In the genomic region with DNA sequence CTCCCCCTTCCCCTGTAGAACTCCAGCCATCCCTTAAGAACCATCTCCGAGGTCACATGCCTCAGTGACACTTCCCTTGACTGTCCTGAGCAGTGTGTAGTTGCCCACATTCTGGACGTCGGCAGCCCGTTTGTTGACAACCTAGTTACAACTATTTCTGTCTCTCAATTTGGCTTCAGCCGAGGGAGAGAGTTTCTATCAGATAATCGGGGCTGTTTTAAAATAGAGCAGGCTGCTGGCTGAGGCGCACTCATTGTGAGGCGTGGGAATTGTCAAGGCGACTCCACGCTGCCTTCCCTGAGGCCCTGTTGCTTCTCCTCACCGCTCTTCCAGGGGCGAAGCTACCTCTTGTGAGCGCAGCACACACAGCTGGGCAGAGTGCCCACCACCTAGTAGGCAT, we compare ENCODE assay signal across 13 mouse cellular contexts.
DNase-seq lines count a peak whose midpoint lies in the region; ATAC-seq and TF ChIP-seq lines count a peak whose summit lies in the region.
"Had no signal": no experiment of that assay in that cellular context is flagged by ENCODE, and none has a peak within 500 bp of the region (broad histone marks: within the 10 kb centered on the region; RNA-seq: fewer than 3 reads in every experiment).

No protein-coding gene starts in this region.

- intact Hi-C loops in left cerebral cortex, adult 2 months (cut with DNase I) = no loop called here

- WGBS in embryonic facial prominence, embryonic 13.5 days = 66% methylated on average over 13 of the region's 13 CpGs
- 84% methylated on average over 13 of the region's 13 CpGs for WGBS in embryonic facial prominence, embryonic 10.5 days
- 58% methylated on average over 13 of the region's 13 CpGs for WGBS in stomach, embryonic 14.5 days
- 49% methylated on average over 13 of the region's 13 CpGs for WGBS in stomach, postnatal 0 days
- 86% methylated on average over 13 of the region's 13 CpGs for WGBS in hindbrain, embryonic 11.5 days

- no peak overlapping the region for H3K4me2 ChIP-seq in embryonic facial prominence, embryonic 13.5 days
- no peak overlapping the region for H3K4me2 ChIP-seq in stomach, embryonic 14.5 days (replicated peaks; ENCODE audit: low read depth, low read length)
- no peak overlapping the region for H3K4me2 ChIP-seq in stomach, postnatal 0 days (replicated peaks; ENCODE audit: low read depth)
- H3K4me2 ChIP-seq in hindbrain, embryonic 11.5 days (replicated peaks; ENCODE audit: low read depth, low read length) = no peak overlapping the region
- H3K4me2 ChIP-seq: hindbrain, embryonic 15.5 days had no signal

- DNase-seq in embryonic facial prominence, embryonic 10.5 days (ENCODE audit: low spot score) = no peak
- no peak for DNase-seq in stomach, postnatal 0 days (ENCODE audit: low spot score)
- DNase-seq in left cerebral cortex, adult 2 months (ENCODE audit: extremely low spot score in 1 of 2, low spot score in 2 of 2) = peak; percentile 27 to 38
- DNase-seq in kidney, postnatal 14 days = no peak
- DNase-seq in hindbrain, embryonic 11.5 days (ENCODE audit: low spot score) = no peak
- DNase-seq in adipocyte (ENCODE audit: low spot score) = no peak
- DNase-seq: adrenal gland, postnatal 14 days; cerebellum, postnatal 14 days had no signal

- no peak overlapping the region for H3K4me3 ChIP-seq in embryonic facial prominence, embryonic 13.5 days
- no peak overlapping the region for H3K4me3 ChIP-seq in embryonic facial prominence, embryonic 10.5 days
- no peak overlapping the region for H3K4me3 ChIP-seq in stomach, embryonic 14.5 days (ENCODE audit: low read depth, low read length)
- H3K4me3 ChIP-seq in stomach, postnatal 0 days (ENCODE audit: low read depth, low read length) = no peak overlapping the region
- H3K4me3 ChIP-seq in left cerebral cortex, adult 2 months = no peak overlapping the region
- H3K4me3 ChIP-seq in hindbrain, embryonic 11.5 days (ENCODE audit: low read depth, low read length) = no peak overlapping the region
- H3K4me3 ChIP-seq: forebrain, embryonic 10.5 days; hindbrain, embryonic 15.5 days had no signal

- ATAC-seq in embryonic facial prominence, embryonic 13.5 days (ENCODE audit: insufficient number of reproducible peaks, insufficient read depth, low FRiP score, low TSS enrichment, low read depth) = no peak
- ATAC-seq in stomach, embryonic 14.5 days (ENCODE audit: insufficient number of reproducible peaks, insufficient read depth, low FRiP score, low read depth) = no peak
- ATAC-seq in stomach, postnatal 0 days (ENCODE audit: low FRiP score, low TSS enrichment) = no peak
- ATAC-seq in hindbrain, embryonic 11.5 days (ENCODE audit: low FRiP score) = no peak

- H3K36me3 ChIP-seq in embryonic facial prominence, embryonic 13.5 days = peaks cover 21% of the 10 kb centered on the region
- peaks cover 37% of the 10 kb centered on the region for H3K36me3 ChIP-seq in embryonic facial prominence, embryonic 10.5 days (replicated peaks)
- peaks cover 5% of the 10 kb centered on the region; the same call in 1 of the 2 replicates for H3K36me3 ChIP-seq in stomach, embryonic 14.5 days (ENCODE audit: control insufficient read depth, insufficient read depth, low read length)
- H3K36me3 ChIP-seq in stomach, postnatal 0 days (ENCODE audit: control insufficient read depth, insufficient read depth, low read length) = no peaks in the 10 kb centered on the region
- no peaks in the 10 kb centered on the region for H3K36me3 ChIP-seq in hindbrain, embryonic 11.5 days (ENCODE audit: control insufficient read depth, insufficient read depth, low read length)
- H3K36me3 ChIP-seq: hindbrain, embryonic 15.5 days had no signal

- no peaks in the 10 kb centered on the region for H3K9me3 ChIP-seq in embryonic facial prominence, embryonic 13.5 days
- H3K9me3 ChIP-seq in embryonic facial prominence, embryonic 10.5 days = no peaks in the 10 kb centered on the region; the same call in none of the 2 replicates
- no peaks in the 10 kb centered on the region for H3K9me3 ChIP-seq in stomach, embryonic 14.5 days (ENCODE audit: control insufficient read depth, low read depth, low read length)
- no peaks in the 10 kb centered on the region for H3K9me3 ChIP-seq in stomach, postnatal 0 days (ENCODE audit: control insufficient read depth, low read length)
- H3K9me3 ChIP-seq in hindbrain, embryonic 11.5 days (ENCODE audit: control insufficient read depth, low read length) = no peaks in the 10 kb centered on the region
- H3K9me3 ChIP-seq: forebrain, embryonic 10.5 days; hindbrain, embryonic 15.5 days had no signal

- no peak for TF ChIP-seq CTCF in stomach, postnatal 0 days (IDR thresholded peaks at IDR 0.05; ENCODE audit: low read depth)
- TF ChIP-seq CTCF in left cerebral cortex, adult 2 months (IDR thresholded peaks at IDR 0.05) = no peak

- peaks cover 23% of the 10 kb centered on the region for H3K4me1 ChIP-seq in embryonic facial prominence, embryonic 13.5 days
- no peaks in the 10 kb centered on the region for H3K4me1 ChIP-seq in embryonic facial prominence, embryonic 10.5 days
- H3K4me1 ChIP-seq in stomach, embryonic 14.5 days (ENCODE audit: control insufficient read depth, insufficient read depth, low read length) = no peaks in the 10 kb centered on the region
- H3K4me1 ChIP-seq in stomach, postnatal 0 days (replicated peaks; ENCODE audit: control insufficient read depth, insufficient read depth) = 0 out of 2 replicates have a peak, but pooled peaks cover 2% of the 10 kb centered on the region
- H3K4me1 ChIP-seq in hindbrain, embryonic 11.5 days (replicated peaks; ENCODE audit: control insufficient read depth, insufficient read depth, low read length) = no peaks in the 10 kb centered on the region
- H3K4me1 ChIP-seq: forebrain, embryonic 10.5 days had no signal

- peak overlapping the region; percentile 12; the same call in 1 of the 2 replicates for H3K27ac ChIP-seq in embryonic facial prominence, embryonic 13.5 days
- no peak overlapping the region for H3K27ac ChIP-seq in embryonic facial prominence, embryonic 10.5 days (replicated peaks)
- peak overlapping the region; percentile 27; the same call in 1 of the 2 replicates for H3K27ac ChIP-seq in stomach, embryonic 14.5 days (ENCODE audit: low read length)
- H3K27ac ChIP-seq in stomach, postnatal 0 days (replicated peaks) = no peak overlapping the region
- H3K27ac ChIP-seq in left cerebral cortex, adult 2 months = no peak overlapping the region
- H3K27ac ChIP-seq in hindbrain, embryonic 11.5 days (ENCODE audit: low read depth, low read length) = no peak overlapping the region
- H3K27ac ChIP-seq: forebrain, embryonic 10.5 days; hindbrain, embryonic 15.5 days; macrophage had no signal

- TF ChIP-seq EP300 in stomach, postnatal 0 days (optimal IDR thresholded peaks at IDR 0.05) = no peak

- no peaks in the 10 kb centered on the region for H3K27me3 ChIP-seq in embryonic facial prominence, embryonic 13.5 days
- no peaks in the 10 kb centered on the region for H3K27me3 ChIP-seq in embryonic facial prominence, embryonic 10.5 days (replicated peaks; ENCODE audit: low read depth, poor library complexity, severe bottlenecking)
- H3K27me3 ChIP-seq in stomach, embryonic 14.5 days (ENCODE audit: control insufficient read depth, insufficient read depth, low read length) = no peaks in the 10 kb centered on the region
- H3K27me3 ChIP-seq in stomach, postnatal 0 days (ENCODE audit: control insufficient read depth, insufficient read depth, low read length) = no peaks in the 10 kb centered on the region
- no peaks in the 10 kb centered on the region for H3K27me3 ChIP-seq in hindbrain, embryonic 11.5 days (ENCODE audit: control insufficient read depth, insufficient read depth, low read length)
- H3K27me3 ChIP-seq: hindbrain, embryonic 15.5 days had no signal

- no peak overlapping the region for H3K9ac ChIP-seq in embryonic facial prominence, embryonic 13.5 days
- no peak overlapping the region for H3K9ac ChIP-seq in stomach, embryonic 14.5 days (replicated peaks; ENCODE audit: low read depth, low read length)
- H3K9ac ChIP-seq in stomach, postnatal 0 days (ENCODE audit: low read length) = no peak overlapping the region
- no peak overlapping the region for H3K9ac ChIP-seq in hindbrain, embryonic 11.5 days (ENCODE audit: low read depth, low read length)
- H3K9ac ChIP-seq: hindbrain, embryonic 15.5 days had no signal

Comparison
In these comparisons a context has a peak if more than half of its experiments do, and no peak if none do; other contexts are left out.
1. H3K27ac ChIP-seq: peak in embryonic facial prominence, embryonic 13.5 days (single experiment) and stomach, embryonic 14.5 days (single experiment); none in embryonic facial prominence, embryonic 10.5 days (single experiment), stomach, postnatal 0 days (single experiment), left cerebral cortex, adult 2 months (single experiment) and hindbrain, embryonic 11.5 days (single experiment).
2. DNase-seq: peak in left cerebral cortex, adult 2 months (2 of 2); none in embryonic facial prominence, embryonic 10.5 days (single experiment), stomach, postnatal 0 days (single experiment), kidney, postnatal 14 days (single experiment), hindbrain, embryonic 11.5 days (single experiment) and adipocyte (single experiment).